Mouse (Mus musculus) hindbrain, embryonic 16.5 days (tissue): Measurements from ENCODE around the gene Keap1. TPM values are rescaled to one million over a fixed set of nuclear protein-coding genes. Genes with fewer than 3 reads are reported as not detected.
"Not testable (repeated sequence)": the region's sequence is repeated elsewhere in the genome, so short reads cannot be mapped to it uniquely, and the experiment has no call there.

Experiments used
- ATAC-seq: fragments of 200-750 bp; cut with Nextera tagmentation; 2 replicates; pipeline ENCODE4 v1.8.0; 2017; ENCODE audit warnings: moderate TSS enrichment, moderate library complexity
- H3K27ac ChIP-seq: fragments of 300-500 bp; sonication (generic); 2 replicates; pipeline ENCODE4 v1.5.1; 2014; ENCODE audit warnings: low read depth, mild to moderate bottlenecking, control low read depth, low read length, moderate library complexity
- H3K27me3 ChIP-seq: fragments of 300-500 bp; sonication (generic); replicated peaks from 2 replicates; pipeline ENCODE4 v1.6.1; 2014; ENCODE audit warnings: low read length; ENCODE audit not compliant: control insufficient read depth, insufficient read depth
- H3K36me3 ChIP-seq: fragments of 300-500 bp; sonication (generic); 2 replicates; pipeline ENCODE4 v1.6.1; 2014; ENCODE audit warnings: mild to moderate bottlenecking, low read length, moderate library complexity, mixed read lengths; ENCODE audit not compliant: control insufficient read depth, insufficient read depth
- H3K4me1 ChIP-seq: fragments of 300-500 bp; sonication (generic); 2 replicates; pipeline ENCODE4 v1.6.1; 2014; ENCODE audit warnings: low read depth, low read length; ENCODE audit not compliant: control insufficient read depth, insufficient read depth
- H3K4me2 ChIP-seq: fragments of 300-500 bp; sonication (generic); 2 replicates; pipeline ENCODE4 v1.6.1; 2014; ENCODE audit warnings: mild to moderate bottlenecking, low read length, control low read depth, moderate library complexity
- H3K4me3 ChIP-seq: fragments of 300-500 bp; sonication (generic); 2 replicates; pipeline ENCODE4 v1.5.1; 2014; ENCODE audit warnings: mild to moderate bottlenecking, low read length, control low read depth, moderate library complexity
- H3K9ac ChIP-seq: fragments of 300-500 bp; sonication (generic); 2 replicates; pipeline ENCODE4 v1.6.1; 2014; ENCODE audit warnings: low read depth, mild to moderate bottlenecking, control low read depth, low read length, moderate library complexity
- H3K9me3 ChIP-seq: fragments of 300-500 bp; sonication (generic); 2 replicates; pipeline ENCODE4 v1.6.1; 2014; ENCODE audit warnings: mild to moderate bottlenecking, low read length, moderate library complexity; ENCODE audit not compliant: control insufficient read depth
- WGBS: fragments of 180-500 bp; shearing (Covaris S2); extraction: QIAGEN DNeasy Blood & Tissue Kit; methylation state at CpG from one replicate; pipeline ENCODE4 v1.1.7; 2014; 5-methylcytosine and 5-hydroxymethylcytosine counted together
- polyA plus RNA-seq: library from polyadenylated mRNA; unstranded; fragments of >200 nt; fragmentation: Nextera tagmentation; extraction: Ambion mirVana; gene quantifications from 2 replicates; pipeline ENCODE4 v1.2.1, GENCODE M21; 2015

Keap1 gene
- polyA plus RNA-seq, 1 experiment from 2014 or later: 72.0 TPM

- ATAC-seq: no peak
- H3K27ac ChIP-seq: no peak overlapping the region
- H3K9ac ChIP-seq: no peak overlapping the region
- no peaks in the 10 kb centered on the region for H3K9me3 ChIP-seq
- peaks cover 3% of the 10 kb centered on the region for H3K4me1 ChIP-seq
- H3K4me3 ChIP-seq: peak overlapping the region; percentile 28
- 17% methylated on average over 7 of the region's 7 CpGs for WGBS
- no peaks in the 10 kb centered on the region for H3K27me3 ChIP-seq
- peaks cover 7% of the 10 kb centered on the region for H3K36me3 ChIP-seq
- H3K4me2 ChIP-seq: peak overlapping the region; percentile 52
Measured at GRCm38 (mm10) chr9:21225415-21225758, 13.8 kb downstream of the Keap1 start.

GRCm38 (mm10) chr9:21224576-21225414 lies 14.4 kb downstream of the Keap1 start:
- Histone ChIP-seq H3K9ac (0 out of 2 replicates have a peak overlapping the region, but pooled peaks have one; percentile 17), H3K27ac (no peak overlapping the region), H3K4me2 (peak overlapping the region; percentile 52), H3K27me3 (no peaks in the 10 kb centered on the region), H3K9me3 (no peaks in the 10 kb centered on the region), H3K4me3 (peak overlapping the region; percentile 28), H3K4me1 (peaks cover 3% of the 10 kb centered on the region), H3K36me3 (peaks cover 4% of the 10 kb centered on the region; the same call in 1 of the 2 replicates)
- 22% methylated on average over 26 of the region's 26 CpGs for WGBS
- 0 out of 2 replicates have a peak, but pooled peaks have one; percentile 11 for ATAC-seq

- no peak overlapping the region for H3K4me3 ChIP-seq
- H3K4me1 ChIP-seq: peaks cover 3% of the 10 kb centered on the region
- 88% methylated on average over 6 of the region's 6 CpGs for WGBS
- H3K4me2 ChIP-seq: no peak overlapping the region
- no peak overlapping the region for H3K27ac ChIP-seq
- no peaks in the 10 kb centered on the region for H3K27me3 ChIP-seq
- no peak overlapping the region for H3K9ac ChIP-seq
- H3K9me3 ChIP-seq: no peaks in the 10 kb centered on the region
- ATAC-seq: no peak
- no peaks in the 10 kb centered on the region for H3K36me3 ChIP-seq
Measured at GRCm38 (mm10) chr9:21223906-21224305, 15.3 kb downstream of the Keap1 start.

- H3K4me3 ChIP-seq, H3K27ac ChIP-seq, H3K9me3 ChIP-seq, H3K36me3 ChIP-seq, ATAC-seq, H3K4me1 ChIP-seq, H3K9ac ChIP-seq, H3K27me3 ChIP-seq, H3K4me2 ChIP-seq: not testable (repeated sequence)
- 100% methylated on average over 1 of the region's 2 CpGs for WGBS
Measured at GRCm38 (mm10) chr9:21223490-21223889, 15.7 kb downstream of the Keap1 start.

GRCm38 (mm10) chr9:21221383-21221929 lies 17.7 kb downstream of the Keap1 start:
- no peak overlapping the region for H3K4me3 ChIP-seq
- no peak overlapping the region for H3K27ac ChIP-seq
- ATAC-seq: peak; percentile 1; the same call in 1 of the 2 replicates
- H3K4me2 ChIP-seq: no peak overlapping the region; the same call in 1 of the 2 replicates
- H3K27me3 ChIP-seq: no peaks in the 10 kb centered on the region
- H3K9me3 ChIP-seq: no peaks in the 10 kb centered on the region
- no peaks in the 10 kb centered on the region for H3K36me3 ChIP-seq
- WGBS: 19% methylated on average over 7 of the region's 7 CpGs
- peaks cover 3% of the 10 kb centered on the region for H3K4me1 ChIP-seq
- no peak overlapping the region for H3K9ac ChIP-seq

- Histone ChIP-seq H3K27me3 (no peaks in the 10 kb centered on the region), H3K4me2 (peak overlapping the region; percentile 60), H3K27ac (no peak overlapping the region), H3K9me3 (no peaks in the 10 kb centered on the region), H3K36me3 (no peaks in the 10 kb centered on the region), H3K4me1 (peaks cover 3% of the 10 kb centered on the region), H3K4me3 (peak overlapping the region; percentile 30), H3K9ac (peak overlapping the region; percentile 3)
- WGBS: 14% methylated on average over 21 of the region's 21 CpGs
- peak; percentile 89 for ATAC-seq
Measured at GRCm38 (mm10) chr9:21220490-21221382, 18.4 kb downstream of the Keap1 start.

- Histone ChIP-seq H3K27me3 (no peaks in the 10 kb centered on the region), H3K4me2 (no peak overlapping the region), H3K9ac (no peak overlapping the region), H3K9me3 (no peaks in the 10 kb centered on the region), H3K27ac (no peak overlapping the region), H3K4me3 (no peak overlapping the region), H3K4me1 (peaks cover 3% of the 10 kb centered on the region), H3K36me3 (no peaks in the 10 kb centered on the region)
- ATAC-seq: no peak
- 61% methylated on average over 3 of the region's 3 CpGs for WGBS
Measured at GRCm38 (mm10) chr9:21219820-21220219, 19.3 kb downstream of the Keap1 start.

- H3K4me2 ChIP-seq: no peak overlapping the region
- peaks cover 7% of the 10 kb centered on the region; the same call in 1 of the 2 replicates for H3K36me3 ChIP-seq
- H3K9ac ChIP-seq: no peak overlapping the region
- H3K27me3 ChIP-seq: no peaks in the 10 kb centered on the region
- peak; percentile 26; the same call in 1 of the 2 replicates for ATAC-seq
- WGBS: 63% methylated on average over 25 of the region's 25 CpGs
- H3K4me1 ChIP-seq: peaks cover 3% of the 10 kb centered on the region
- H3K9me3 ChIP-seq: no peaks in the 10 kb centered on the region
- H3K4me3 ChIP-seq: no peak overlapping the region
- no peak overlapping the region for H3K27ac ChIP-seq
Measured at GRCm38 (mm10) chr9:21216050-21216841, 22.9 kb downstream of the Keap1 start.
